Mouse (Mus musculus) ES-Bruce4 (cell line): ENCODE measurements around the gene Gad2.

Experiments used
- CTCF ChIP-seq: IDR thresholded peaks from one replicate; pipeline ENCODE4 v1.8.1; 2011; ENCODE audit warnings: low read depth, low read length
- POLR2A ChIP-seq: IDR thresholded peaks from one replicate; pipeline ENCODE4 v1.8.1; 2011; ENCODE audit warnings: low read length; ENCODE audit not compliant: insufficient read depth

GRCm38 (mm10) chr2:22651826-22652225, 29.8 kb downstream of the Gad2 start:
- TF ChIP-seq POLR2A (no peak), CTCF (no peak)
